Mouse (Mus musculus) adrenal gland, postnatal 36 days (tissue): ENCODE measurements at regions not wholly inside any gene's neighbourhood (a gene's known extent, or its start where the extent isn't known, plus 50 kb on each side); places are given as distances from the start of the nearest gene placed in this dataset.
A peak's percentile ranks its signal among the peaks of the same experiment; 100 is the strongest.

Experiments used
- DNase-seq, 2 experiments: peaks; one replicate each; pipeline ENCODE4 v3.0.0; 2021; ENCODE audit warnings: mixed read lengths in 1 of 2

GRCm38 (mm10) chr4:150800774-150801173 is 52.9 kb upstream of the Errfi1 start:
- DNase-seq = no peak

- DNase-seq = peak; percentile 70 to 72
Observed at GRCm38 (mm10) chr4:150799550-150800398, 53.9 kb upstream of the Errfi1 start.

- DNase-seq = peak; percentile 63 to 67
Observed at GRCm38 (mm10) chr4:150798783-150799530, 54.8 kb upstream of the Errfi1 start.

DNA sequence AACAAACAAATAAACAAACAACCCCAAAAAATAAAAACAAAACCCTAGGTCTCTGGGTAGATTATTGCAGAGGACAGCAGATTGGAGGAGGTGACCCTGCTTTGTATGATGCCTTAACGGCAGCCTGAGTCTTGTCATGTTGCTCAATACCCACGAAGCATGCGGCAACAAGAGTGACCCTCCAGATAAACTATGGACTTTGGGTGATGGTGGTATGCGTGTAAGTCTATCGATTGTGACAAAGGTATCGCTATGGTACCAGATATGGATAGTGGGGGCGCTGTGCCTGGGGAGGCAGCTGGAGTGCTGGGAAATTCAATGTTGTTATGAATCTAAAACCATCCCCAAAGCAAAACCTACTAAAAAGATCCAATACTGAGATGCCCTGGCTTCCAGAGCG is 55.4 kb upstream of the Errfi1 start:
- DNase-seq = no peak

DNA sequence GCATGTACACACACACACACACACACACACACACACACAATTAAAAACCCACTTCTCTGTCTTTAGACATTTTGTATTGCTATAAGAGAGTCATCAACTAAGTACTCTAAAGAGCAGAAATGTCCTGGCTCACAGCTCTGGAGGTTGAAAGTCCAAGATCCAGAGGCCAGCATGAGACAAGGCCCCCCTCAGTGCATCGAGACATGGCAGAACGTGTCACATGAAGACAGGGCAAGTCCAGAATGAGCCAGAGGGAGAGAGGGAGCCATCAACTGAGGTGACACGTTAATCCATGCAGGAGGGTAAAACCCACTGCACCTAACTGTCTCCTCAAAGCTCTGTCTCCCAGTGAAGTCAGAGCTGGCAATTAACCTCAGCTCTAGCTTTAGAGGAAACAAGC is 56.7 kb upstream of the Errfi1 start:
- no peak for DNase-seq

- no peak for DNase-seq
Observed at GRCm38 (mm10) chr4:150794878-150795277, 58.8 kb upstream of the Errfi1 start.

DNA sequence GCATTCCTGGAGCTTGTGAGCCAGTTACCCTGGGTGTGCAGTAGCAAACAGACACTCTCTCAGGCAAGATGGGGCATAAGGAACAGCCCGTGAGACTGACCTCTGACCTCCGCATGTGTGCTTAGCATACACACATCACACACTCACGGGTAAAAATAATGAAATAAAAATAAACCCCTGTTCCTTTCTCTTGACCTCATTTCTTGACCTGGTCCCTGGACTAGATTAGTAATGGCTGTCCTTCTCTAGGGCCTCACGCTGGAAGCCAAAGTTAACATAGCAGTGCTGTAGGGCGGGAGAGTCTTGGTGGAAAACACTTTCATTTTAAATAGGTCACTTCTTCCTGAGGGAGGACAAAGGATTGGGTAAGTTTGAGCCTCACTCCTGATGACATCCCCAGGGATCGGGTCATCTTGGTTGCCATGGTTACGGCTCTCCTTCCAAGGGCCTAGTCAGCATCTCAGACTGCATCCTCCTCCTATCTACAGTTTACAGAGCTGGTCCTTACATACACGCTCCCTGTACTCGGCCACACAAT is 59.4 kb upstream of the Errfi1 start:
- DNase-seq = no peak

- no peak for DNase-seq
Observed at GRCm38 (mm10) chr4:150793146-150793545, 60.6 kb upstream of the Errfi1 start.

GRCm38 (mm10) chr4:150789166-150789565 is 64.6 kb upstream of the Errfi1 start:
- DNase-seq = no peak

GRCm38 (mm10) chr4:150787113-150787512 is 66.6 kb upstream of the Errfi1 start:
- no peak for DNase-seq

DNA sequence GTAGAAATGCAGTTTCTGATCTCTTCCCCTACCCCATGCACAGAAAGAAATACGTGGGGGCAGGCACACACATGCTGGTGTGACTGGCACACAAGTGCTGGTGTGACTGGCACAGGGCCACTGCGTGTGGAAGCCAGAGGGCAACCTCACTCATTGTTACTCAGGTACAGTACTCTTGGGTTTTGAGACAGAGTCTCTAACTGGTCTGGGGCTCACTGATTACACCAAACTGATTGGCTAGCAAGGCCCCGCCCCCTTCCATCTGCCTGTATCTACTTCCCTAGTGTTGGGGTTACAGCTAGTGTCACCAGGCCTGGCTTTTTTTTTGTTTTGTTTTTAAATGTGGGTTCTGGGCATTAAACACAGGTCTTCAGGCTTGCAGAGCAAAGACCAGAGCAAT is 67.1 kb upstream of the Errfi1 start:
- no peak for DNase-seq

GRCm38 (mm10) chr4:150784491-150785451 is 68.9 kb upstream of the Errfi1 start:
- peak in 1 of 2 experiments; percentile 60 for DNase-seq

- peak in 1 of 2 experiments; percentile 33 for DNase-seq
Observed at GRCm38 (mm10) chr4:150781304-150781703, 72.4 kb upstream of the Errfi1 start.

DNA sequence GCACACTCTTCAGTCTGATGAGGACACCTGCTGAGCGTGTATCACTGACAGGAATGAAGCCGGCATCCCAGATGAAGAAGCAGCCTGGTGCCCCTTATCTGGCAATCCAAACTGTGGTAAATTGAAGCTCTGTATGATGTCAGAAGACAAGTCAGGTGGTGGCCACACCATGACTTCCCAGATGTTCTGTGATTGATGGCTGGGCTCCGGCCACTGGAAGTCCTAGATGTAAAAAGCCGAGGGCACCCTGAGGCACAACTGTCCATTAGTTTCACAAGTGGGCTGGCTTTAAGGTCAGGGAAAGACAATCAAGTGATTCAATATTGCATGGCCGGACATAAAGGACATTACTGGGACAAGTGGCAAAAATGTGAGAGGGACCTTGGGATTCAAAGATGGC is 74.4 kb upstream of the Errfi1 start:
- DNase-seq = no peak

- peak in 1 of 2 experiments; percentile 34 for DNase-seq
Observed at GRCm38 (mm10) chr4:150778683-150779082, 75.0 kb upstream of the Errfi1 start.

DNA sequence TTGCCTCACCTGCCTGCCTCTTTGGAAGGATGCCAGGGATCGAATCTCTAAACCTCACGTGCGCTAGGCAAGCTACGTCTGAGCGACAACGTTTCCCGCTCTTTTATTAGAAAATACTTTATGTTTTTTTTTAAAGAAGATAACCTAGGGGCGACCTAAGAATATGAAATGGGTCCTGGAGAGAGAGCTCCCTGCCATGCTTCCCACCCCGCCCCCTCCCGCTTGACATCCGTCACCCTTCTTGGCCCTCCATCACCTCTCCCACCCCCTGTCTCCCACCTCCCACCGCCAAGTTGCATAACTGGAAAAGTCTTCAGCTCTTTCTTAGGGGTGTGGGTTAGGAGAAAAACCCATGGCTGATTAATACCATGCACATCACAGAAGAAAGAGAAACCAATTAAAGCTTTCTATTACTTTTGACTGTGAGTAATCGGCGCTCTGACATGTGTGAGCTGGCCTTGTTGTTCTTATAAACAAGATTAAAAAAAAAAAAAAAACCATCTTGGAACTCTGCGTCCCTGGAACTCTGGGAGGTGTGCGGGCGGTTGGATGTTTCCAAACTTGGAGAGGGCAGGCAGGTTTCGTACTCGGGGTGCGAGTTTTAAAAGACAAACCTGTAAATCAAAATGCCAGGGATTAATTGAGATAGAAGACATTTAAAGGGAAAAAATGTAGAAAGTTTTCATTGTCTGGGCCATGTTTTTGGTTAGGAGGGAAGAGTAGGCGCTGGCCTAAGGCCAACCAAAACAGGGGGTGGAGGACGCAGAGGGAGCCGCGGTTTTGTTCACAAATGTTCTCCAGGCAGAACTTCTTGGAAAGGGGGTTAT is 77.8 kb upstream of the Errfi1 start:
- peak; percentile 70 to 77 for DNase-seq

GRCm38 (mm10) chr4:150775281-150775680 is 78.4 kb upstream of the Errfi1 start:
- DNase-seq = no peak

- no peak for DNase-seq
Observed at GRCm38 (mm10) chr4:150774289-150774914, 79.3 kb upstream of the Errfi1 start.

- DNase-seq = no peak
Observed at GRCm38 (mm10) chr4:150771922-150772651, 81.6 kb upstream of the Errfi1 start.

DNA sequence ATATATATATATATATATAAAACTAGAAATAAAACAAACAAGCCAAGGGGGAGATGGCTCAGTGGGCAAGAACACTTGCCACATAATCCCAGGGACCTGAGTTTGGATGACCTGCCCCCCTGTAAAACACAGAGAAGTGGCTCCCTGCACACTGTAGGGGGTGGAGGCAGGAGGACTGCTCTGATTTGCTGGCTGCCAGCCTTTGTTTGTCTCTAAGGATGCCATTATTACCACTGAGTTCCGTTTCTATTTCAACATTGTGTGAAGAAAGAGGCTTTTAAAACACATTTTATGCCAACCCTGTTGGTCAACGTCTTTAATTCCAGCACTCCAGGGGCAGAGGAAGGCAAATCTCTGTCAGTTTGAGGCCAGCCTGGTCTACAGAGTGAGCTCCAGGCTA is 82.2 kb upstream of the Errfi1 start:
- DNase-seq = no peak
